Mouse (Mus musculus) cerebellum, adult 9-11 months (tissue): ENCODE data around the gene Adtrp.

Experiments used
- DNase-seq: peaks from one replicate; pipeline ENCODE4 v3.0.0; 2022

Adtrp gene

GRCm38 (mm10) chr13:41771061-41771460 lies 76.4 kb downstream of the Adtrp start:
- no peak for DNase-seq

GRCm38 (mm10) chr13:41767941-41768340 lies 79.5 kb downstream of the Adtrp start:
- DNase-seq: no peak

DNA sequence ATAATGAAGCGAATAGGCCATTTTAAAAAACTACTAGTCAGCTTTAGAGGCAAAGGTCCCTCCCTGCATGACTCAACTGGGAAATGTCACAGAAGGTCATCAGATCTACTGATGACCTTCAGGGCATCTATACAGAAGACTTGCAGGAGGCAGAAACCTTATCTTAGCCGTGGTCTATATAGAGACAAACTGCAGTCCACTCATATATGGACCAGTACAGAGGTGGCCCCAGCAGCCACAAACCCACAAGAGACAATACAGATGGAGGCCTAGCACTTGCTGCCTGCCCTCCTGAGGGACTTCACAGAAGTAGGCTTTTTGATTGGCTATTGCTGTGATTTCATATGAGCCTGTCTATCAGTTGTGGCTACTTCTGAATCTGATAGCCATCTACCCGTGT lies 85.5 kb downstream of the Adtrp start:
- no peak for DNase-seq

- DNase-seq: peak; percentile 40
Observed at GRCm38 (mm10) chr13:41760484-41760883, 87.0 kb downstream of the Adtrp start.

- peak; percentile 52 for DNase-seq
Observed at GRCm38 (mm10) chr13:41758550-41759465, 88.7 kb downstream of the Adtrp start.

- no peak for DNase-seq
Observed at GRCm38 (mm10) chr13:41753114-41753513, 94.4 kb downstream of the Adtrp start.

GRCm38 (mm10) chr13:41750481-41750880 lies 97.0 kb downstream of the Adtrp start:
- no peak for DNase-seq

DNA sequence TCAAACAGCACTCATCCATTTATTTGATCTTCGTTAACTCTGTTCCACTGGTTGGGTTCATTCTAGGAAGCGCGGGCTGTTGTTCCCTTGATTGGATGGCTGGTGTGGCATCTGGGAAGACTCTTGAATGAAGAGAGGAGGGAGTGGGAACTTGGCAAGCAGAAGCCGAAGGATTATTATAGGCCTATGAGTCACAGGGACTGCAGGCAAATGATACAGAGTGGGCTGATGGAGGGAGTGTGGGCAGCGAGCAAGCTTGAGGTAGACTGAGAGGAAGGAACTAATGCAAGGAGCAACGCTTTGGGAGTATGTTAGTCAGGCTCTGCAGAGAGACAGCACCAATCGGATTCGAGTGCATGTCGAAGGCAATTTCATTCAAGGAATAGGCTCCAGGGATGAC lies 98.6 kb downstream of the Adtrp start:
- DNase-seq: no peak

DNA sequence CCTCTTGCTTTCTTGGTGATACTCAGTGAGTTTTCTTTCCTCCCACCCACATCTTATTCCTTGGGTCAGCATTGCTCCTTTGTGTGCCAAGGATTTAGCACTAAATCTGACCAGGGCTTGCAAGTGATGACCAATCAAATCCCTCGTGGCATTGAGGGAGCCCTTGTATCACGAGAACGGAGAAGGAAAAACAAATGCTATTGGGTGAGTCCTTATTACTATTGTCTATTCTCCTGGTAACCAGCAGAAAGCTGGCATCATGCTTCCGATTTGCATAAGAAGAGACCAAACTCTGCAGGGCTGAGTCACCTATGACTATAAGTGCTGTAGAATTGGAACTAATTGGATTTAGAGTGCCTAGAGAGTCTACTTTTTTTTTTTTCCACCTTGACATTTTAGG lies 99.8 kb downstream of the Adtrp start:
- DNase-seq: no peak

GRCm38 (mm10) chr13:41746971-41747615 lies 100.4 kb downstream of the Adtrp start:
- DNase-seq: no peak

- DNase-seq: no peak
Observed at GRCm38 (mm10) chr13:41740456-41741085, 106.9 kb downstream of the Adtrp start.

DNA sequence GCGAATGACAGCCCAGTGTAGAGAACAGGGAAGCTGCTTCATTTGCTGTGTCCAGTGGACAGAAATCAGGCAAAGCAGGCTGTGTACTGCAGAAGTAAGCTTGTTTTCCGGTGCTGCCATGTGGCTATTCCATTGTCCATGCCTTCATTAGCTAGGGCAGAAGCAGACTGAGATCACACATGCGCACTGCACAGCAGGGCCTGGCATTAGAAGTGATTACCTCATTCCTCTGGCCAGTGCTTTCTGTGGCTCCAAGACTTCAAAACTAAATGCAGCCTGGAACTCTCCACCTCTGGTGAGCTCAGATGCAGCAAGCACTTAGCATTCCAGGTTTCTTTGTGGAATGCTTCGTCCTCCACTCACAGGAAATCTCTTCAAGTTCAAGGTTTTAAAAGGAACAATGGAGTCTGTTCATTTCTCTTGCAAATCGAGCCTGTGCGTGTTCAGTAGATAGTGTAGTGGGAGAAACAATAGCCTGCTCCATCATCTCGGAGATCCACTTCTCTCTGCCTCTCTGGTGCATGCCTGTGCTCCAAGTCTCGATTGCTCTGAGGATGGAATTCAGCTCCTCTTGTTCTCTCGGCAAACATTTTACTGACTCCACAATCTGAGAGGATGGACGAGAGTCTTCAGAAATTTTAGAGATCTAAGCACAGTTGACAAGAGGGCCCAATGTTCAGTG lies 109.7 kb downstream of the Adtrp start:
- peak; percentile 20 for DNase-seq

DNA sequence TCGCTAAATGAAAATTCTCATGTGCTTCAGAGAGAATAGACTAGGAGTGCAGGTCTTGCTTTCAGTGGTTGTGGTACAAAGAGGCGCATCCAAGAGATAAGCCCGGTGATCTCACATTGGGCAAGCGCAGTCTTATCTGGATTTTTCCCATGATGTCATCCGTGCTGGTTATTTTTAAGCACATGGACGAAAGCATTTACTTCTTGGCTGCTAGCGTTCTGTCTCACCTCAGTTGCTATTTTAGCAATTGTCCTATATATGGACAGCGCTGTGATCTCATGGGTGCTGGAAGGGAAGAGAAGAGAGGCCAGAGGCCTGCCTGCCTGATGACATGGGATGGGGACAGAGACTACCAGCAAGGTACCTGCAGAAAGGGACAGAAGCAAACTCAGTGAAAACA lies 117.8 kb downstream of the Adtrp start:
- no peak for DNase-seq

GRCm38 (mm10) chr13:41727803-41728202 lies 119.7 kb downstream of the Adtrp start:
- no peak for DNase-seq

DNA sequence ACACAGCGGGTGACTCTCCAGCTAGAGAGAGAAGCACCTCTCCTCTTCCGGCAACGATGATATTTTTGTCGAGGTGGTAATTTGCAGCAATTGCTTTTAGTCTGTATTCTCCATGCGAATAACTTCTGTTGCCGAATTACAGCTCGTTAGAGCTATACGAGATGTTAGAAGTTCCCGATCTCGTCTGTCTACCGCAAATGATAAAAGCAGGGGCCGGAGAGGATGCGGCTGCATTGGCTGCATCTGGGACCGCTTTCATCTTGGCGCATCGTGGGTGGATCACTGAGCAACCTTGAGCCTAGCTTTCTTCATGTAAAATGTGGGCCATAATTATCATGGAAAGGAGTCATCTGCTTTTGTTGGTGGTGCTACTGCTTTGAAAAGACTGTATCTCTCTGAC lies 128.2 kb downstream of the Adtrp start:
- DNase-seq: no peak

- DNase-seq: no peak
Observed at GRCm38 (mm10) chr13:41718051-41718450, 129.4 kb downstream of the Adtrp start.
